Mouse (Mus musculus) CD4-positive, CD25-positive, alpha-beta regulatory T cell, adult 2 months (primary cell): Measurements from ENCODE around the gene Vrk3.
"Not testable (repeated sequence)": the region's sequence is repeated elsewhere in the genome, so short reads cannot be mapped to it uniquely, and the experiment has no call there.

Source experiments
- DNase-seq: peaks from one replicate; pipeline ENCODE4 v3.0.0-alpha.2; 2012; ENCODE audit warnings: low read depth, low spot score

Gene Vrk3

DNA sequence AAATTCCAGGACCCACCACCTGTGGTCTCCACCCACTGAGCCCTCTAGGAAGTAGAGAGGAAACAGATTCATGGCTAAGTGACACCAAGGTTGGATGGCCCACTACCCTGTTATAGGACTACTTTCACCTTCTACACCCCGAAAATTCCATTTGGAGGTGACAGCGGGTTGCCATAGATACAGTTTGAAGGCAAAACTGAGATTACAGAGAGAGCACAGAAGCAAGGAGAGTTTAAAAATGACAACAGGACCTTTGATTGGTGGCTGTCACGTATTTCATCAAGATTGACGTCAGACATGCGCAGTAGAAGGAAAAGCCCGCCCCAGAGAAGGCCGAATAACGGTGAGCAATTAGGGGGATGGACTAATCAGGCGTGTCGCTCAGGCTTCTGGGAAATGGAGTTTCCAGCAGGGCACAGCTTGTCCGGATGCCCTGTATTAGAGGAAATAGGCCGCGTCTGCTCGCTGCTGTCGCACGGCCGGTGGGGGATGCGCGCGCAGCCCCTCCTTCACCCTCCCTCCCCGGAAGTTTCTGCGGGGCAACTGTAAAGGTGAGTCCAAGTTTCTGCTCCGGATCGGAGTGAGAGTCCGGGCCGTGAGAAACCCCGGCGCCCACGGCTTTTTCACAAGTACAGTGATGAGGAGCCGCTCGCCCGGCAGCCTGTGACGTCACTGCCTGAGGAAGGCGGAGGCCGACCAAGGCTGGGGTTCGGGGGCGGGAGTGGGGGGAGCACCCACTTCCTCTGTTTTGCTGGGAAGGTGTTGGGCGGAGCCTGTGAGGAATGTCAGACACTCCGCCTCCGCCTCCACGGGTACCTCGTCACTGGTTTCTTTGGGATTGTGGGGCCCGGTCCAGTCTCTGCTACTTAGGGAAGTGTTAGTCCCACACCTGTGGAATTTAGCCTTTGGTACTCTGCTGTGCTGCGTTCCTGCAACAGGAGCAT is at the start of gene Vrk3:
Vrk3 (plus strand) TSS at position 313 of the 944 bp plus-strand sequence.
- peak; percentile 98 for DNase-seq

DNA sequence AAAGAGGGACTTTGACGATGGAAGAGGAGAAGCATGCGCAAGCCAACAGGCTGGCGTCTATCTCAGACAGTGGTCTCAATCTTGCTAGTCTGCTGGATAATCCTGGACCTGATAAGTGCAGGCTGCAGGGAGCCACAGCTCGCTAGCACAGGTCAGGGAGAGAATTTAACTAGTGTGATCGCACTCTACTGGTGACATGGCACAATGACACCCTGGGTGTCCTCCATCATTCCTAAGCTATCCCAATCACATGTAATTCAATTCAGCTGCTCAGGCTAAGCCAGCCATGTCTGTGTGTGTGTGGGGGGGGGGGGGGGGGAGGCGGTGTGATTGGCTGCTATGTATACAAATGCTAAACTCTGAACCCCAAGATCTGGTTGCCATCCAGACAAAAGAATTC is 46.3 kb upstream of the Vrk3 start:
- peak; percentile 31 for DNase-seq

DNA sequence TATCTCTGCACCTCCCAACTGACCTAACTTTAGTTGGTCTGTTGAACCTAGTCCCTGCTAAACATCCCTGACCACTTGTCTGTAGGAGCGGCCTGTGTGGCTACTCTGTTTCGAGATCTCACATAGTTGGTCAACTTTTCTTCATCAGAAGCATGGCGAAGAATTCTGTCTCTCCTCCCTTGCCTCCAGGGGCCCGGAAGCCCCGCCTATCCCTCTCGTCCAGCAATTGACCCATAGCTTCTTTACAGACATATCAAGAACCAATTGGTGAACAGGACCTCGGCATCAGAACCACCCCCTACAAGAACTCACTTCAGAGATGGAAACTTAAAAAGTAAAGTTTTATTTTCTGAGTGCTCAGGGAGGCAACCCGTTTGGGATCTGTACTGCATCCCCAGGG is 45.2 kb upstream of the Vrk3 start:
- no peak for DNase-seq

DNA sequence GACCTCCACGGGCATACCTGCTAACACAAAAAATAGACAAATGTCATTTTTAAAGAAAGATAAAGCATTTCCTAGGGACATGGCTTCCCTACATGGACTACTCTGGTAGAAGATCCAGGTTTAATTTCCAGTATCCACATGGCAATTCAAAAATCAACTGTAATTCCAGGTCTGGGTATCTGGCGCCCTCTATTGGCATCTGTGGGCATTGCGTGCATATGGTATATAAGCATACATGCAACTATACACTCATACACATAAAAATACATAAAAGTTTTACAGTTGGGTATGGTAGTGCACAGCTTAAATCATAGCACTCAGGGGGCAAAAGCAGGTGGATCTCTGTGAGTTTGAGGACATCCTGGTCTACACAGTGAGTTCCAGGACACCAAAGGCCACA is 43.9 kb upstream of the Vrk3 start:
- peak; percentile 37 for DNase-seq

DNA sequence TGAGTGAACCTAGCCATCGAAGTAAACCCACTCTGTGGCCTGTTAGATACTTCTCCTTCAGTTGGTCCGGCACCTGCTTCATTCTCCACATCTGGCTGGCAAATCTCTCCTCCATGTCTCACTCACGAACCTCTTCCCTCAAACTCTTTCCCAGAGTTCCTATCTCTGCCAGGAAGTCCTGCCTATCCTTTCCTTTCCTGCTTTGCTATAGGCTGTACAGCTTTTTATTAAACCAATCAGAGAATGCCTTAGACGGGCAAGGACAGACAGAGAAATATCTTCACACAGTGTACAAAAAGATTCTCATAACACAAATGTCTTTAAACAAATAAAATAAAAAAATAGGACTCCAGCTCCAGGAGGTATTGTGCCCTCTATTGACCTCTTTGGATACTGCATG is 43.1 kb upstream of the Vrk3 start:
- DNase-seq = no peak

DNA sequence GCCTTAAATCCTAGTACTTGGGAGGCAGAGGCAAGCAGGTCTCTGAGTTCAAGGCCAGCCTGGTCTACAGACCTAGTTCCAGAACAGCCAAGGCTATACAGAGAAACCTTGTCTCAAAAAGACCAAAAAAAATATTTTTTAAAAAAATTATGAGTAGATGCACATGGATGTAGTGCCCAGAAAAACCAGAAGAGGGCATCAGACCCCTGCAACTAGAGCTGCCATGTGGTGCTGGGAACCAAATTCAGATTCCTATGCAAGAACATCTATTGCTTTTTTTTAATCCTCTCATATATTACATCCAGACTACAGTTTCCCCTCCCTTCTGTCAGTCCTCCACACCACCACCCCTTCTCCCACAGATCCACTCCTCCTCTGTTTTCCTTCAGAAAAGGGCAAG is 41.9 kb upstream of the Vrk3 start:
- no peak for DNase-seq

DNA sequence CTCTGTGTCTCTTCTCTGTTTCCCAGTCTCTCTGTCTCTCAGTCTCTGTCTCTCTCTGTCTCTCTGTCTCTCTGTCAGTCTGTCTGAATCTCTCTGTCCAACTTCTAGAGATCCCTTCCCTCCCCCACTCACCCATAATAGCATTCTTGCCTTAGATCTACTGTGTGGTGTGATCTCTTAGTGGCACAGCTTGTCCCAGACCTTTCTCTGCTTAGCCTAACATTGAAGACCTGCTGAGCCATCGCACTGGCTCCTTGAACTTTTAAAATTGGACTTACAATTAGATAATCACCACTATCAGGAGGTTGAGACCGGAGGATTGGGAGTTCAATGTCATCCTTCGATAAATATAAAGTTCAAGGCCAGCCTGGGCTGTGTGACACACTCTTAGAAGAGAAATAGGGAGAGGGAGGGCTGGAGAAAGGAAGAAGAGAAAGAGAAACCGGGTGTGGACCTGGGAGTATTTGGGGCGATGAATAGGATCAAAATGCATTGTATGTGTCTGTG is 41.0 kb upstream of the Vrk3 start:
- no peak for DNase-seq

DNA sequence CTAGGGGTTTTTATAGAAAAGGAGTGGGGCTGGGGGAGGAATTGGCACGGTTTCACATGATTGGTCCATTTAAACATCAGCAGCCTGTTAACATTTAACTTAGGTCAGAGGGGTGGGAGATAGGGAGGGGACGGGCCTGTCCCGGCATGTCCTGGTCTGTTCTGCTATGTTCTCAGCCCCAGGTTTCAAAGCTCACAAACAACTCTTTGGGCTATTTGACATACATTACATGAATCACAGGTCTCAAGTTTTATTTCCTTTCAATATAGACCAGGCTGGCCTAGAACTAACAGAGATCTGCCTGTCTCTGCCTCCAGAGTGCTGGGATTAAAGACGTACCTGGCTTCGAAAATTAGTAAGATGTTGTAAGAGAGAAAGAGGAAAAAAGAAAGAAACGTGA is 40.1 kb upstream of the Vrk3 start:
- DNase-seq = not testable (repeated sequence)

DNA sequence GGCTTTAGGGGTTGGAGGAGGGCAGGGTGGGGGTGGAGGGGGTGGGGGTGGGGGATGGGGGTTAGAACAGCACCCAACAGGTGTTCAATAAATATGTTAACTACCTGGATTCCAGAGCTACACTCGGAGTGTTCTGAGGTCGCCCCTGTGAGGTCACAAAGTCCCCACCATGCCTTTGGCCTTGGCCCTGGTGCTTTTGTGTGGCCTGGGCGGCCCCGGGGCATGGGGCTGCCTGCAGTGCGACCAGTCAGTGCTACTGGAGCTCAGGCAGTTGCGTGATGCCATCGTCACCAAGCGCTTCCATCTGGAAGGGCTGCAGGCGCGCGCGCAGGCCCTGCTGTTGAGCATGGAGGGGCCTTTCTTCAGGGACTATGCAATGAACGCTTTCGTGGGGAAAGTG is 39.6 kb upstream of the Vrk3 start, which contains the start of gene Izumo2:
Izumo2 (plus strand) TSS at position 169 of the 400 bp plus-strand sequence.
- no peak for DNase-seq

DNA sequence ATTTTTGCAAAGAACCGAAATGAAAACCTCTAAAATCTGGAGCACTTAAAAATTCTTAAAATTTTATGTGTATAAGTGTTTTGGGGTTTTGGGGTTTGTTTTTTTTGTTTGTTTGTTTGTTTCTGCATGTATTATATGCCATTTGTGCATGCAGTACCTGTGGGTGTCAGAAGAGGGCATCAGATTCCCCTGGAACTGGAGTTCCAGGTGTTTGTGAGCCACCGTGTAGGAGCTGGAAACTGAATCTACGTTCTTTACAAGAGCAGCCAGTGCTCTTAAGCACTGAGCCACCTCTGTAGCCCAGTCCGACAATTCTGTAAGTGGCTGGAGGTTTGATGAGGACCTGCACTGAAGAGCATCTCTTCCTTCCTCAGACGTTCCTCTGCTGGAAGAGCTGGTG is 38.3 kb upstream of the Vrk3 start:
- DNase-seq = no peak

DNA sequence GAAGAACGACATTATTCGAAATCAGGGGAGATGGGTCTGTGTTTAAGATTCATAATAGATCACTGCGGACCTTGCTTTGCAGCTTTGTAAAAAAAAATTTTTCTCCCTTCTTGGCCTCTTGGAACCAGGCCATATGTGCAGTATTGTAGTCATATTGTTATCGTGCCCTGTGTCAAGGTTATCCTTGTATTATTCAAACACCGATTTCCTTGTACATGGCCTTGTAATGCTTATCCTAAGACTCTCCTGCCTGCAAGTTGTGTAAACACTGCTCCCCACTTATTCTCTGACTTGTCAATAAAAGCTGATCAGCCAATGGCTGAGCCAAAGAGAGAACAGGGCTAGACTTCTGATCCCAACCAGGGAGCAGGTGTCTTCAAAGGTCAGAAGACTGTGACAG is 26.2 kb upstream of the Vrk3 start:
- no peak for DNase-seq

DNA sequence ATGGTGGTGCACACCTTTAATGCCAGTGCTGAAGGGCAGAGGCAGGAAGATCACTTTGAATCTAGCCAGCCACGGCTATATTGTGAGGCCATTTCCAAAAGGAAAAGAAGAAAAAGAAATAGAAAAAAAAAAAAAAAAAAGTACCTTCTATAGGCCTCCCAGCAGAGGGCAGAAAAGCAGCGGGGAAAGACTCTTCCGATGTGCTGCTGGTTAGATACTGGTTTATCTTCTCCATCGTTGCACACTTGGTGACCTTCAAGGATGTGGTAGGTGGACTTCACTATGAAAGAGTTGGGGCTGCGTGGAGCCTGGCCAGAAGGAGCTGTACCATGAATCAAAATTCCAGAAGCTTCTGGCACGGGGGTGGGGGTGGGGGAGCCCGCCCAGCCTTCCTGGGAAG is 23.9 kb upstream of the Vrk3 start:
- DNase-seq = peak; percentile 67

DNA sequence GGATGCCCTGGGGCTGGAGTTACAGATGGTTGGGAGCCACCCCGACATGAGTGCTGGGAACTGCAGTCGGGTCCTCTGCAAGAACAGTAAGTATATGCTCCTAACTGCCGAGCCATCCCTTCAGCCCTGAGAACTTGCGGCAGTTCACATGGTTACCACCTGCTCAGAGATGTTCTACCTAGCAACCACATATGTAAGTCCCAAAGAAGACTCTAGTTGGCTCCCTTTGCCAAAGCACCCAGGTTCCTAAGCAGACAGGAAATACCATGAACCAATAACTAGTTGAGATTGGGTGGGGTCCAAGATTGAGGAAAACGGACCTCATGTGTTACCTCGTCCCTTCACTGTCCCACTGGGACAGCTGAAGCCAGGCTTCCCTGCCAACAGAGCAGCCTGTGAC is 21.9 kb upstream of the Vrk3 start:
- DNase-seq = peak; percentile 65

DNA sequence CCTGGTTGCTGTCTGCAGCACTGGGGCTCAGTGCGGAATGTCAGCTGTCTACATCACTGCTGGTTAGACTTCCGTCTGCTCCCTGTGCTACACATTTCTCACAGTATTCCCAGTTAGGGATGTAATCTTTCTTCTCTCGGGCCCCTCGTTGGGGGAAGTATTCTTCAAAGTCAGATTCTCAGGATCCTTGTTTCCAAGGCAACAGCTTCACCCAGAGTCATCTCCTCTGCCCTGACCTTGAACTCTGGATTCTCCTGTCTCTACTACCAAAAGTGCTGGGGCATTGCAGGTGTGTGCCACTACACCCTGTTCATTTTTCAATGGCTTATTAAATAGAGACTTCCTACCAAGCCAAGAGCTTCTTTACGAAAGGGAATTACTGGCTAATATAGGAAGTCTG is 21.1 kb upstream of the Vrk3 start:
- no peak for DNase-seq

DNA sequence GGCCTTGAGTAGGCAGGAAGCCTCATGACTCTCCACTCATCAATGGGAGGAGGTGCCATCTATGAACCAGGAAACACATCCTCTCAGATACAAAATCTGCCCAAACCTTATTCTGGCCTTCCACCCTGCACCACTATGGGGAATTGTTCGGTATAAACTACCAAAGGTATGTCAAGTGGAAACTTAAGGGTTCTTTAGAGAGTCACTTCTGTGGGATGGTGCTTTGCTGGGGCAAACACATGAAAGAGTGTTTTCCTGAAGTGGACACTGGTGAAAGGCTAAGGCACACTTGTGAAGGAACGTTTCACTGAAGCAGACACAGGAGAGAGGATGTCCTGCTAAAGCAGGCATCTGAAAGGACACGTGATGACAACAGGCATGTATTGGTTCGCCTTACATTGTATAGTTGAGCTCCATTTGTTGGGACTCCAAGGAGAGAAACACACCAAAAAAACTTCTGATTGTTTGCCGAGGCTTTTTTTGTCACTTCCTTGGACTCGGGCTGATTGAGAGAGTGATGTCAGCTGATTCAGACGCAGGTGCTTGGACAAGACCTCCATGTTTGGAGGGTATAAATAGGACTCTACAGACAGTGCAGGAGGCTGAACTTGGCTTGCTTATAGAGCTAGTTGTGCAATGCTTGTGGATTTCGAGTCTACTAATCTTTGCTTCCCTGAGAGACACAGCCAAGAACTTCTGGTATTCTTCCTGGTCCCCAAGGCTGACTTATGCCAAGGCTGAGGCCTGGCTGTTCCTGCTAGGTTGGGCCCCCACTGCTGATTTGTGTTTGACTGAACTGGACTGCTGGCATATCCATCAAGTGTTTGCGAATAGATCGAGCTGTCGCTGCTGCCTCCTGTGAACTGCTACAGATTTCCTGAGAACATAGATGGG is 19.9 kb upstream of the Vrk3 start:
- DNase-seq = no peak

DNA sequence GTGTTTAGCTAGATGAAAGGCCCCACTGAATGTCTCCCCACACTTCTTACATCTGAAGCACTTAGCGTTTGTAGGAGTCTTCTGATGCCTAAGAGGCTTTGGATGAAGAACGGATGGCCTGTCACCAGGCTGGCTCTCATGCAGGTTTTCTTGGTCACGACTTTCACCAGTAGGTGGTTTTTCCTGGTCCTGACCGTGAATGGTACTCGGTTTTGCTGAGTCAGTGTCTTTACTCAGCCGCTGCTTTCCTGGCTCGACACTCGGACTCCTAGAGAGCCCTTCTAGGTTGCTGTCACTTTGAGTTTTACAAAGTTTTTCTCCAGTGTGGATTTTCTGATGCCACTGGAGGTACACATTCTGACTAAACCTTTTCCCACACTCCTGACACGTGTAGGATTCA is 14.5 kb upstream of the Vrk3 start:
- no peak for DNase-seq

DNA sequence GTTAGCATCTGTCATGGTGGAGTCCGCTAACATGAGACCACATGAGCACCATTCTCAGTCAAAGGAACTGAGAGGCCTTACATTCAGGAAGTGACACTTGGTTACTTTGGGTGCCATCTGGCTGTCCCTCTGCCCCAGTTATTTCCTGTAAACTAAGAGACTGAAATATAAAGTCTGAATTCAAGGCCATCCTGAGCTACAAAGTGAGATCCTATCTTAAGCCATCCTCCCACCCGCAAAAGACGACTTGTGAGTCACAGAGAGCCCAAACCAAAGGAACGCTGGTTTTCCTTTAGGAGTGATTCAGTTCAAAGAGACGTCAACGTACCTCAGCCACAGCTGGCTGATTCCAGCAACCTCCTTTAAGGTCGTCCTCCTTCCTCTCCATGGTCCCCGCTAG is 6.9 kb upstream of the Vrk3 start:
- DNase-seq = no peak

DNA sequence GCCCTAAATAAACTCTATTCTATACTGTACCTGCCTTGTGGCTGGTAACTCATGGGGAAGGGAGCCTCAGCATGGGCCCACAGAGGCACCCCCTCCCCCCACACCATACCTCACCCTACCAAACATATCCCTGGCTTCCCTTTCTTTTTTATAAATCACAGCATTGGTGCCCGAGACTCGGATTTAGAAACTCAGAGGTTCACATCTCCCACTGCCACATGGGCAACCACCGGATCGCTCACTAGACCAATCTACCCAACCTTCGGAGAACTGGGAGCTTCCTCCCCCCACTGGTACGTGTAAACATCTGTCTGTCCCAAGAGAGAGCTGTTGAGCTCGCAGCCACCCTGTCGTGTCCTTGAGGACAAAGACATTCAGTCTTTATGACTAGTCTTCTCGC is 3.9 kb upstream of the Vrk3 start:
- DNase-seq = no peak

DNA sequence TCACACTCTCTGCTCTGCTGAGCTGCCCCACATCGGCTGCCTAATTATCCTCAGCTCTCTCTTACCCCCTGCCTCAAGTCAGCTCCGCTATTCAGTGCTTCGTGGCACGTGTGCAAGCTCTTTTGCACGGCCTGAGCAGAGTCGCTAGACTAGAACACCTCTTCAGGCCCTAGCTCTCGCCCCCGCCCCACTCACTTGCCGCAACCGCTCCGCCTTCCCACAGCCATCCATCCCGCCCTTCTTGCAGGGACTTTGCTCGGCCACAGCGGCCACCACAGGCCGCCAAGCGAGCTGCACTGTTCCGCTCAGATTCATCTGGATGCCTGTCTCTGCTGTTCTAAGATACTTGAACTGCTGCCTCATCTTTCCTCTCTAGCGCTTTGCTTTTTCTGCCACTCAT is 3.1 kb upstream of the Vrk3 start:
- DNase-seq = peak; percentile 92

DNA sequence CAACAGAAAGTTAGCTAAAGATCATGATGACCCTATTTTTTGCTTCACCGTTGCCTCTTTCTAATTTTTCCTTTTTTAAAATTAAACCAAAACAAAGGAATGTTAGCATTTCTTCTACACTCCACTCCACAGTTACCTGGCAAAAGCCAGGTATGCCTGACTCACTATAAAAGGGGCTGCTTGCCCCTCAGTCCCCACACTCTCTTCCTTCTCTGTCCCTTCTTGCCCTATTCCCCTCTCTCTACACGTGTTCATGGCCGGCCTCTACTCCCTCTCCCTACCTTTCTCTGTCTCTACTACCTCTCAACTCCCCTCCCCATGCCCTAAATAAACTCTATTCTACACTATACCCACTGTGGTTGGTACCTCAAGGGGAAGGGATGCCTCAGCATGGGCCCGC is 1.1 kb upstream of the Vrk3 start:
- DNase-seq = no peak

DNA sequence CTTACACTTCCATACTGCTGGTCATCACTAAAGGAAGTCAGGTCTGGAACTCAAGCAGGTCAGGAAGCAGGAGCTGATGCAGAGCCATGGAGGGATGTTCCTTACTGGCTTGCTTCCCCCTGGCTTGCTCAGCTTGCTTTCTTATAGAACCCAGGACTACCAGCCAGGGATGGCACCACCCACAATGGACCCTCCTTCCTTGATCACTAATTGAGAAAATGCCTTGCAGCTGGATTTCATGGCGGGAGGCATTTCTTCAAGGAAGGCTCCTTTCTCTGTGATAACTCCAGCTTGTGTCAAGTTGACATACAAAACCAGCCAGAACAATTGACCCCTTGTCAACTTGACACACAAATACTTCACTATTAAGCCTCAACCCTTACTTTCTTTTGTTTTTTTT is 2.7 kb downstream of the Vrk3 start, which contains the start of gene Zfp473:
Zfp473 (minus strand) TSS at position 101 of the 400 bp plus-strand sequence.
- DNase-seq = not testable (repeated sequence)

DNA sequence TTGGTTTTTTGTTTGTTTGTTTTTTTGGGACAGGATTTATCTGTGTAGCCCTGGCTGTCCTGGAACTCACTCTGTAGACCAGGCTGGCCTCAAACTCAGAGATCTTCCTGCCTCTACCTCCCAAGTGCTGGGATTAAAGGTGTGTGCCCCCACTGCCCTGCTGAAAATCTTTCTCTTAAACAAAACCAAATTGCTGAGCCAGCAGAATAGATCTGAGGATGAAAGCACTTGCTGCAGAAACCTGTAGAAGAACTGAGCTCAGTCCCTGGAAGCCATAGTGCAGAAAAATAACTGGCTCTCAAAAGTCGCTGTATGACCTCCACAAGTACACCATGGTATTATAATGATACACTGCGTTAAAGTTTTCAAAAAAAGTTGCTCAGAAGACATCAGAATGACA is 9.0 kb downstream of the Vrk3 start:
- DNase-seq = no peak
